Mouse (Mus musculus): ENCODE results near the gene Tmem200b. TPM values are rescaled to one million over a fixed set of nuclear protein-coding genes. Genes with fewer than 3 reads are reported as not detected.

Tmem200b gene
- polyA plus RNA-seq, 2 experiments: 9.5 to 25.3 TPM

DNA sequence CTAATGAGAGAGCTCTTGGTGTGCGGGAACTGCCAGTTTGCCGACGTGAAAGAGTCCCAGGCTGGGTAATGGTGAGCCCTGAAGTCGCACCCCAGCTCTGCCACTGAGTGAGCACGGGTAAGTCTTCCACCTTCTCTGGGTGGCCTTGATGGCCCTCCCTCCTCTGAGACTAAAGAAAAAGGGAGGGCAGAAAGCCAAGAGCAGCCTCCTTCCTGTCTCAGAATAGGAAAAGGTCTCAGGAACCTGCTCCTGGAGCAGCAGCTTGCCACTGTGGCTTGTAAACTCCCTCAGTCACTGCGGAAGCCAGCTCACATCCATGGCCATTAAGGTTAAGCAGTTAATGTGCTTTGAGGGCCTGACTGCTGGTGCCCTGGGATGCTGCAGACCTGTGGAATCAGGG is 36.2 kb upstream of the Tmem200b start:
- Histone ChIP-seq H3K27ac (replicated peaks; ENCODE audit: low read depth, low read length) (no peak overlapping the region), H3K36me3 (ENCODE audit: control insufficient read depth, insufficient read depth, low read length) (peaks cover 40% of the 10 kb centered on the region), H3K9ac (ENCODE audit: low read depth, low read length, severe bottlenecking) (no peak overlapping the region), H3K4me2 (replicated peaks; ENCODE audit: low read depth, low read length, severe bottlenecking) (no peak overlapping the region), H3K4me3 (replicated peaks; ENCODE audit: low read length) (no peak overlapping the region), H3K27me3 (ENCODE audit: control insufficient read depth, insufficient read depth, low read length) (no peaks in the 10 kb centered on the region), H3K9me3 (ENCODE audit: control insufficient read depth, low read length) (no peaks in the 10 kb centered on the region), H3K4me1 (ENCODE audit: control insufficient read depth, insufficient read depth, low read length) (no peaks in the 10 kb centered on the region)
- 72% methylated on average over 6 of the region's 6 CpGs for WGBS
- ATAC-seq (ENCODE audit: low FRiP score, low read depth) (no peak), DNase-seq (ENCODE audit: low spot score) (no peak)
- TF ChIP-seq POLR2A (IDR thresholded peaks at IDR 0.05; ENCODE audit: borderline replicate concordance, extremely low read depth, insufficient read depth, insufficient read length): no peak

DNA sequence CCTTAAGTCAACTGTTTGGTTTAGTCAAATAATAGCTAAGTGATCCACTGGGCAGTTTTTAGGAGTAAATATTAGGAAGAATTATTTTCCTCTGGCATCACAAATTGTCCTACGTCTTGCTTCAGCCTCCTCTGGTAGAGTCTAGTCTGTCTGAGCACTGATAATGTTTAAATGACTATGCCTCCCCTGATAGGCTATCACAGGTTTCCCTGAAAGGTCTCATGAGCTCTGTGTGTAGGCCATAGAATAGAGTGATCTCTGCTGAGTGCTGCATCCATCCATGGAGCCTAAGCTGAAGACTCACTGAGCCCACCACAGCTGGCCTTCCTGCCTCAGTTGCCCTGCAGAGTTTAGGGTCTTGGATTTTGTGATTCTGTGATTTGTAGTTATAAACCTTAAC is 33.0 kb upstream of the Tmem200b start:
- 84% methylated on average over 1 of the region's 1 CpGs for WGBS
- no peaks in the 10 kb centered on the region for H3K27me3 ChIP-seq (ENCODE audit: control insufficient read depth, insufficient read depth, low read length)
- no peak for ATAC-seq (ENCODE audit: low FRiP score, low read depth)
- no peaks in the 10 kb centered on the region for H3K4me1 ChIP-seq (ENCODE audit: control insufficient read depth, insufficient read depth, low read length)
- TF ChIP-seq POLR2A (IDR thresholded peaks at IDR 0.05; ENCODE audit: borderline replicate concordance, extremely low read depth, insufficient read depth, insufficient read length): no peak
- H3K4me3 ChIP-seq (replicated peaks; ENCODE audit: low read length): no peak overlapping the region
- no peak for DNase-seq (ENCODE audit: low spot score)
- H3K27ac ChIP-seq (replicated peaks; ENCODE audit: low read depth, low read length): no peak overlapping the region
- H3K9me3 ChIP-seq (ENCODE audit: control insufficient read depth, low read length): no peaks in the 10 kb centered on the region
- no peak overlapping the region for H3K9ac ChIP-seq (ENCODE audit: low read depth, low read length, severe bottlenecking)
- no peak overlapping the region for H3K4me2 ChIP-seq (replicated peaks; ENCODE audit: low read depth, low read length, severe bottlenecking)
- H3K36me3 ChIP-seq (ENCODE audit: control insufficient read depth, insufficient read depth, low read length): peaks cover 67% of the 10 kb centered on the region

DNA sequence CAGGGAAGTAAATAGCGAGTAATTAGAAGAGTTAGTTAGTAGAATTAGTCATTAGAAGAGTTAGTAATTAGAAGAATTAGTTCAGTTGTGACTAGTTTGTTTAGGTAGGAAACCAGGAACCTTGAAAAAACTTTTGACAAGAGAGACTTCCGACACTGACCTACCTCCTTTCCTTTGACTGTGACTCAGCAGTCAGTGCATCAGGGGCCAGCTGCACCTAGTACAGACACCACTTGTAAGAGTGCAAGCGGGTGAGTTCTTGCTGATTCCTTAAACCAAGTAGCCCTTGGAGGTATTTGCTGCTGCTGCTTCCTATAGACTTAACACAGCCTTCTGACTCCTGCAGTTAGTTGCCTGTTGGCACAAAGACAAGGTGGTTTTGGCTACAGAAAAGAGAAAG is 30.9 kb upstream of the Tmem200b start:
- no peak overlapping the region for H3K9ac ChIP-seq (ENCODE audit: low read depth, low read length, severe bottlenecking)
- TF ChIP-seq POLR2A (IDR thresholded peaks at IDR 0.05; ENCODE audit: borderline replicate concordance, extremely low read depth, insufficient read depth, insufficient read length): no peak
- WGBS: 84% methylated on average over 3 of the region's 3 CpGs
- H3K27ac ChIP-seq (replicated peaks; ENCODE audit: low read depth, low read length): no peak overlapping the region
- H3K4me1 ChIP-seq (ENCODE audit: control insufficient read depth, insufficient read depth, low read length): no peaks in the 10 kb centered on the region
- no peak overlapping the region for H3K4me3 ChIP-seq (replicated peaks; ENCODE audit: low read length)
- no peaks in the 10 kb centered on the region for H3K27me3 ChIP-seq (ENCODE audit: control insufficient read depth, insufficient read depth, low read length)
- H3K9me3 ChIP-seq (ENCODE audit: control insufficient read depth, low read length): no peaks in the 10 kb centered on the region
- ATAC-seq (ENCODE audit: low FRiP score, low read depth) (no peak), DNase-seq (ENCODE audit: low spot score) (no peak)
- H3K4me2 ChIP-seq (replicated peaks; ENCODE audit: low read depth, low read length, severe bottlenecking): no peak overlapping the region
- H3K36me3 ChIP-seq (ENCODE audit: control insufficient read depth, insufficient read depth, low read length): peaks cover 69% of the 10 kb centered on the region

GRCm38 (mm10) chr4:131897109-131897508 is 24.5 kb upstream of the Tmem200b start:
- WGBS: 93% methylated on average over 5 of the region's 5 CpGs
- Histone ChIP-seq H3K27me3 (ENCODE audit: control insufficient read depth, insufficient read depth, low read length) (no peaks in the 10 kb centered on the region), H3K9ac (ENCODE audit: low read depth, low read length, severe bottlenecking) (no peak overlapping the region), H3K4me2 (replicated peaks; ENCODE audit: low read depth, low read length, severe bottlenecking) (no peak overlapping the region), H3K4me3 (replicated peaks; ENCODE audit: low read length) (no peak overlapping the region), H3K4me1 (ENCODE audit: control insufficient read depth, insufficient read depth, low read length) (no peaks in the 10 kb centered on the region), H3K36me3 (ENCODE audit: control insufficient read depth, insufficient read depth, low read length) (peaks cover 82% of the 10 kb centered on the region), H3K9me3 (ENCODE audit: control insufficient read depth, low read length) (no peaks in the 10 kb centered on the region), H3K27ac (replicated peaks; ENCODE audit: low read depth, low read length) (no peak overlapping the region)
- no peak for DNase-seq (ENCODE audit: low spot score)
- no peak for TF ChIP-seq POLR2A (IDR thresholded peaks at IDR 0.05; ENCODE audit: borderline replicate concordance, extremely low read depth, insufficient read depth, insufficient read length)
- ATAC-seq (ENCODE audit: low FRiP score, low read depth): no peak

- no peak overlapping the region for H3K9ac ChIP-seq (ENCODE audit: low read depth, low read length, severe bottlenecking)
- no peaks in the 10 kb centered on the region for H3K9me3 ChIP-seq (ENCODE audit: control insufficient read depth, low read length)
- ATAC-seq (ENCODE audit: low FRiP score, low read depth) (no peak), DNase-seq (ENCODE audit: low spot score) (no peak)
- H3K36me3 ChIP-seq (ENCODE audit: control insufficient read depth, insufficient read depth, low read length): peaks cover 81% of the 10 kb centered on the region
- no peaks in the 10 kb centered on the region for H3K4me1 ChIP-seq (ENCODE audit: control insufficient read depth, insufficient read depth, low read length)
- WGBS: 92% methylated on average over 8 of the region's 8 CpGs
- no peak overlapping the region for H3K27ac ChIP-seq (replicated peaks; ENCODE audit: low read depth, low read length)
- H3K27me3 ChIP-seq (ENCODE audit: control insufficient read depth, insufficient read depth, low read length): no peaks in the 10 kb centered on the region
- H3K4me3 ChIP-seq (replicated peaks; ENCODE audit: low read length): no peak overlapping the region
- TF ChIP-seq POLR2A (IDR thresholded peaks at IDR 0.05; ENCODE audit: borderline replicate concordance, extremely low read depth, insufficient read depth, insufficient read length): no peak
- no peak overlapping the region for H3K4me2 ChIP-seq (replicated peaks; ENCODE audit: low read depth, low read length, severe bottlenecking)
Measured at GRCm38 (mm10) chr4:131897787-131898186, 23.8 kb upstream of the Tmem200b start.
